Mouse (Mus musculus): ENCODE measurements around the gene Zfp148. TPM values are rescaled to one million over a fixed set of nuclear protein-coding genes. Genes with fewer than 3 reads are reported as not detected.
A peak's percentile ranks its signal among the peaks of the same experiment; 100 is the strongest.
"Not testable (repeated sequence)": the region's sequence is repeated elsewhere in the genome, so short reads cannot be mapped to it uniquely, and the experiment has no call there.

The Zfp148 gene
- polyA plus RNA-seq, 1 experiment from 2014 or later = 49.2 TPM

GRCm38 (mm10) chr16:33481148-33481547, 100.5 kb downstream of the Zfp148 start:
- no peak overlapping the region for H3K27ac ChIP-seq
- no peak overlapping the region for H3K4me3 ChIP-seq
- H3K9me3 ChIP-seq (replicated peaks) = no peaks in the 10 kb centered on the region
- no peak for DNase-seq (ENCODE audit: low spot score)
- H3K4me1 ChIP-seq = no peaks in the 10 kb centered on the region
- WGBS = 92% methylated on average over 2 of the region's 2 CpGs
- H3K27me3 ChIP-seq (ENCODE audit: low read depth, poor library complexity, severe bottlenecking) = no peaks in the 10 kb centered on the region
- peaks cover 75% of the 10 kb centered on the region for H3K36me3 ChIP-seq

GRCm38 (mm10) chr16:33482309-33482708, 101.7 kb downstream of the Zfp148 start:
- no peak for DNase-seq (ENCODE audit: low spot score)
- Histone ChIP-seq H3K27me3 (ENCODE audit: low read depth, poor library complexity, severe bottlenecking) (no peaks in the 10 kb centered on the region), H3K9me3 (replicated peaks) (no peaks in the 10 kb centered on the region), H3K4me3 (no peak overlapping the region), H3K36me3 (peaks cover 67% of the 10 kb centered on the region), H3K27ac (no peak overlapping the region), H3K4me1 (no peaks in the 10 kb centered on the region)
- 95% methylated on average over 3 of the region's 3 CpGs for WGBS

GRCm38 (mm10) chr16:33487709-33488108, 107.1 kb downstream of the Zfp148 start:
- Histone ChIP-seq H3K36me3 (peaks cover 68% of the 10 kb centered on the region), H3K4me3 (no peak overlapping the region), H3K27me3 (ENCODE audit: low read depth, poor library complexity, severe bottlenecking) (no peaks in the 10 kb centered on the region), H3K9me3 (replicated peaks) (no peaks in the 10 kb centered on the region), H3K27ac (no peak overlapping the region), H3K4me1 (no peaks in the 10 kb centered on the region)
- 87% methylated on average over 4 of the region's 4 CpGs for WGBS
- DNase-seq (ENCODE audit: low spot score) = no peak

- Histone ChIP-seq H3K4me3 (no peak overlapping the region), H3K27ac (no peak overlapping the region), H3K27me3 (ENCODE audit: low read depth, poor library complexity, severe bottlenecking) (no peaks in the 10 kb centered on the region), H3K4me1 (no peaks in the 10 kb centered on the region), H3K9me3 (replicated peaks) (no peaks in the 10 kb centered on the region), H3K36me3 (peaks cover 61% of the 10 kb centered on the region)
- no peak for DNase-seq (ENCODE audit: low spot score)
- 93% methylated on average over 4 of the region's 4 CpGs for WGBS
Observed at GRCm38 (mm10) chr16:33494374-33494773, 113.7 kb downstream of the Zfp148 start.

GRCm38 (mm10) chr16:33508082-33508481, 127.4 kb downstream of the Zfp148 start:
- no peak for DNase-seq (ENCODE audit: low spot score)
- Histone ChIP-seq H3K36me3 (peaks cover 13% of the 10 kb centered on the region), H3K4me1 (no peaks in the 10 kb centered on the region), H3K9me3 (replicated peaks) (no peaks in the 10 kb centered on the region), H3K27ac (no peak overlapping the region), H3K4me3 (no peak overlapping the region), H3K27me3 (ENCODE audit: low read depth, poor library complexity, severe bottlenecking) (no peaks in the 10 kb centered on the region)
- 92% methylated on average over 4 of the region's 4 CpGs for WGBS

GRCm38 (mm10) chr16:33509231-33509630, 128.6 kb downstream of the Zfp148 start:
- WGBS = 88% methylated on average over 2 of the region's 2 CpGs
- DNase-seq (ENCODE audit: low spot score); H3K27ac ChIP-seq: not testable (repeated sequence)

GRCm38 (mm10) chr16:33510856-33511255, 130.2 kb downstream of the Zfp148 start:
- H3K9me3 ChIP-seq (replicated peaks); H3K4me1 ChIP-seq; H3K27me3 ChIP-seq (ENCODE audit: low read depth, poor library complexity, severe bottlenecking); H3K27ac ChIP-seq; DNase-seq (ENCODE audit: low spot score); H3K4me3 ChIP-seq; H3K36me3 ChIP-seq: not testable (repeated sequence)
- WGBS = 93% methylated on average over 4 of the region's 4 CpGs

More at GRCm38 (mm10) chr16:33509231-33509630, 128.6 kb downstream of the Zfp148 start:
- not testable (repeated sequence) for H3K36me3 ChIP-seq; H3K9me3 ChIP-seq (replicated peaks); H3K4me1 ChIP-seq; H3K27me3 ChIP-seq (ENCODE audit: low read depth, poor library complexity, severe bottlenecking); H3K4me3 ChIP-seq

GRCm38 (mm10) chr16:33512555-33512954, 131.9 kb downstream of the Zfp148 start:
- peaks cover 10% of the 10 kb centered on the region for H3K4me1 ChIP-seq
- H3K36me3 ChIP-seq = no peaks in the 10 kb centered on the region
- H3K9me3 ChIP-seq (replicated peaks) = no peaks in the 10 kb centered on the region
- 89% methylated on average over 6 of the region's 6 CpGs for WGBS
- DNase-seq (ENCODE audit: low spot score) = no peak
- H3K4me3 ChIP-seq = no peak overlapping the region
- H3K27ac ChIP-seq = no peak overlapping the region
- peaks cover 6% of the 10 kb centered on the region for H3K27me3 ChIP-seq (ENCODE audit: low read depth, poor library complexity, severe bottlenecking)

- Histone ChIP-seq H3K36me3 (no peaks in the 10 kb centered on the region), H3K9me3 (replicated peaks) (no peaks in the 10 kb centered on the region), H3K27me3 (ENCODE audit: low read depth, poor library complexity, severe bottlenecking) (peaks cover 14% of the 10 kb centered on the region), H3K27ac (peak within 1 kb of the TSS; percentile 69), H3K4me3 (peak within 1 kb of the TSS; percentile 47), H3K4me1 (peaks cover 18% of the 10 kb centered on the region)
- DNase-seq (ENCODE audit: low spot score) = peak; percentile 66
- 5% methylated on average over 27 of the region's 27 CpGs for WGBS
Observed at GRCm38 (mm10) chr16:33516807-33517565, 136.3 kb downstream of the Zfp148 start, which contains the start of gene Slc12a8. Gene Slc12a8, plus strand, starts transcription at chr16:33517328.

GRCm38 (mm10) chr16:33517627-33518026, 137.0 kb downstream of the Zfp148 start:
- Histone ChIP-seq H3K9me3 (replicated peaks) (no peaks in the 10 kb centered on the region), H3K27ac (peak overlapping the region; percentile 69), H3K27me3 (ENCODE audit: low read depth, poor library complexity, severe bottlenecking) (peaks cover 14% of the 10 kb centered on the region), H3K4me3 (peak overlapping the region; percentile 47), H3K4me1 (peaks cover 18% of the 10 kb centered on the region), H3K36me3 (no peaks in the 10 kb centered on the region)
- DNase-seq (ENCODE audit: low spot score) = no peak
- WGBS = 24% methylated on average over 4 of the region's 4 CpGs

GRCm38 (mm10) chr16:33518236-33518635, 137.6 kb downstream of the Zfp148 start:
- H3K4me1 ChIP-seq = peaks cover 18% of the 10 kb centered on the region
- H3K27me3 ChIP-seq (ENCODE audit: low read depth, poor library complexity, severe bottlenecking) = peaks cover 14% of the 10 kb centered on the region
- H3K36me3 ChIP-seq = no peaks in the 10 kb centered on the region
- no peak for DNase-seq (ENCODE audit: low spot score)
- 0 out of 2 replicates have a peak overlapping the region, but pooled peaks have one; percentile 69 for H3K27ac ChIP-seq
- no peaks in the 10 kb centered on the region for H3K9me3 ChIP-seq (replicated peaks)
- H3K4me3 ChIP-seq = no peak overlapping the region
- WGBS = 77% methylated on average over 7 of the region's 7 CpGs

GRCm38 (mm10) chr16:33519916-33520568, 139.4 kb downstream of the Zfp148 start:
- no peak for DNase-seq (ENCODE audit: low spot score)
- 87% methylated on average over 6 of the region's 6 CpGs for WGBS

GRCm38 (mm10) chr16:33522516-33522915, 141.9 kb downstream of the Zfp148 start:
- DNase-seq (ENCODE audit: low spot score) = no peak
- no peak overlapping the region for H3K27ac ChIP-seq

More at GRCm38 (mm10) chr16:33519916-33520568, 139.4 kb downstream of the Zfp148 start:
- Histone ChIP-seq H3K27me3 (ENCODE audit: low read depth, poor library complexity, severe bottlenecking) (peaks cover 14% of the 10 kb centered on the region), H3K36me3 (no peaks in the 10 kb centered on the region), H3K4me3 (no peak overlapping the region), H3K4me1 (peaks cover 18% of the 10 kb centered on the region), H3K9me3 (replicated peaks) (no peaks in the 10 kb centered on the region), H3K27ac (no peak overlapping the region)

More at GRCm38 (mm10) chr16:33522516-33522915, 141.9 kb downstream of the Zfp148 start:
- H3K27me3 ChIP-seq (ENCODE audit: low read depth, poor library complexity, severe bottlenecking) = peaks cover 9% of the 10 kb centered on the region
- no peak overlapping the region for H3K4me3 ChIP-seq
- 71% methylated on average over 4 of the region's 4 CpGs for WGBS
- no peaks in the 10 kb centered on the region for H3K36me3 ChIP-seq
- H3K9me3 ChIP-seq (replicated peaks) = no peaks in the 10 kb centered on the region
- H3K4me1 ChIP-seq = peaks cover 9% of the 10 kb centered on the region

Measured in limb, embryonic 10.5 days (tissue).